Mouse (Mus musculus) midbrain, embryonic 10.5 days (tissue): ENCODE measurements at regions not wholly inside any gene's neighbourhood (a gene's known extent, or its start where the extent isn't known, plus 50 kb on each side); places are given as distances from the start of the nearest gene placed in this dataset.
A peak's percentile ranks its signal among the peaks of the same experiment; 100 is the strongest.

Experiments
- DNase-seq: peaks from one replicate; pipeline ENCODE4 v3.0.0-alpha.2; 2017; ENCODE audit warnings: low spot score
- H3K27ac ChIP-seq: fragments of 300-500 bp; sonication (generic); replicated peaks from 2 replicates; pipeline ENCODE4 v1.5.1; 2016; ENCODE audit warnings: mild to moderate bottlenecking
- H3K27me3 ChIP-seq: fragments of 300-500 bp; sonication (generic); 2 replicates; pipeline ENCODE4 v1.6.1; 2016; ENCODE audit warnings: low read depth, mild to moderate bottlenecking; ENCODE audit not compliant: poor library complexity, severe bottlenecking
- H3K36me3 ChIP-seq: fragments of 300-500 bp; sonication (generic); 2 replicates; pipeline ENCODE4 v1.6.1; 2016; ENCODE audit warnings: mild to moderate bottlenecking, moderate library complexity
- H3K4me1 ChIP-seq: fragments of 300-500 bp; sonication (generic); 2 replicates; pipeline ENCODE4 v1.6.1; 2016
- H3K4me3 ChIP-seq: fragments of 300-500 bp; sonication (generic); 2 replicates; pipeline ENCODE4 v1.5.1; 2016; ENCODE audit warnings: mild to moderate bottlenecking, moderate library complexity
- H3K9me3 ChIP-seq: fragments of 300-500 bp; sonication (generic); replicated peaks from 2 replicates; pipeline ENCODE4 v1.6.1; 2016; ENCODE audit warnings: mild to moderate bottlenecking
- WGBS: fragments of 180-500 bp; shearing (Covaris S2); methylation state at CpG from one replicate; pipeline ENCODE4 v1.1.7; 2016; 5-methylcytosine and 5-hydroxymethylcytosine counted together

- H3K4me1 ChIP-seq, result no peaks in the 10 kb centered on the region
- 78% methylated on average over 5 of the region's 5 CpGs for WGBS
- DNase-seq, result no peak
These were observed 245.1 kb downstream of the Rps24 start for GRCm38 (mm10) chr14:24731872-24732525.

GRCm38 (mm10) chr14:24733326-24733725 is 246.4 kb downstream of the Rps24 start:
- H3K36me3 ChIP-seq, result no peaks in the 10 kb centered on the region
- H3K27me3 ChIP-seq, result no peaks in the 10 kb centered on the region
- no peak overlapping the region for H3K27ac ChIP-seq
- peaks cover under 1% of the 10 kb centered on the region; the same call in 1 of the 2 replicates for H3K4me1 ChIP-seq
- WGBS, result 88% methylated on average over 7 of the region's 7 CpGs
- no peaks in the 10 kb centered on the region for H3K9me3 ChIP-seq
- DNase-seq, result no peak
- no peak overlapping the region for H3K4me3 ChIP-seq

More at GRCm38 (mm10) chr14:24731872-24732525, 245.1 kb downstream of the Rps24 start:
- Histone ChIP-seq H3K27ac (no peak overlapping the region), H3K27me3 (no peaks in the 10 kb centered on the region), H3K4me3 (no peak overlapping the region), H3K9me3 (no peaks in the 10 kb centered on the region), H3K36me3 (no peaks in the 10 kb centered on the region)

GRCm38 (mm10) chr14:24738869-24739268 is 251.9 kb downstream of the Rps24 start:
- Histone ChIP-seq H3K27me3 (no peaks in the 10 kb centered on the region), H3K4me3 (no peak overlapping the region), H3K36me3 (no peaks in the 10 kb centered on the region), H3K4me1 (peaks cover 10% of the 10 kb centered on the region), H3K9me3 (no peaks in the 10 kb centered on the region), H3K27ac (peak overlapping the region; percentile 64)
- DNase-seq, result no peak

- H3K4me1 ChIP-seq, result peaks cover 17% of the 10 kb centered on the region
- no peak for DNase-seq
- H3K36me3 ChIP-seq, result no peaks in the 10 kb centered on the region
- no peaks in the 10 kb centered on the region for H3K27me3 ChIP-seq
- H3K4me3 ChIP-seq, result no peak overlapping the region
- no peaks in the 10 kb centered on the region for H3K9me3 ChIP-seq
- WGBS, result 74% methylated on average over 2 of the region's 2 CpGs
- H3K27ac ChIP-seq, result no peak overlapping the region
These were observed 257.5 kb downstream of the Rps24 start for GRCm38 (mm10) chr14:24744451-24744850.

- no peaks in the 10 kb centered on the region for H3K27me3 ChIP-seq
- H3K27ac ChIP-seq, result no peak overlapping the region
- no peaks in the 10 kb centered on the region for H3K36me3 ChIP-seq
- H3K9me3 ChIP-seq, result no peaks in the 10 kb centered on the region
- no peak for DNase-seq
- WGBS, result 73% methylated on average over 3 of the region's 3 CpGs
- H3K4me1 ChIP-seq, result peaks cover 17% of the 10 kb centered on the region
- no peak overlapping the region for H3K4me3 ChIP-seq
These were observed 258.8 kb downstream of the Rps24 start for GRCm38 (mm10) chr14:24745730-24746129.

- WGBS, result 71% methylated on average over 4 of the region's 4 CpGs
- Histone ChIP-seq H3K4me3 (no peak overlapping the region), H3K9me3 (no peaks in the 10 kb centered on the region), H3K27ac (peak overlapping the region; percentile 7; the same call in 1 of the 2 replicates), H3K27me3 (no peaks in the 10 kb centered on the region), H3K4me1 (peaks cover 17% of the 10 kb centered on the region), H3K36me3 (no peaks in the 10 kb centered on the region)
- no peak for DNase-seq
These were observed 260.5 kb downstream of the Rps24 start for GRCm38 (mm10) chr14:24747471-24747795.

- Histone ChIP-seq H3K27me3 (no peaks in the 10 kb centered on the region), H3K4me1 (peaks cover 19% of the 10 kb centered on the region), H3K9me3 (no peaks in the 10 kb centered on the region), H3K36me3 (no peaks in the 10 kb centered on the region), H3K27ac (peak overlapping the region; percentile 7; the same call in 1 of the 2 replicates), H3K4me3 (no peak overlapping the region)
- no peak for DNase-seq
- 73% methylated on average over 7 of the region's 7 CpGs for WGBS
These were observed 261.0 kb downstream of the Rps24 start for GRCm38 (mm10) chr14:24747796-24748496.

GRCm38 (mm10) chr14:24748497-24748862 is 261.6 kb downstream of the Rps24 start:
- H3K27me3 ChIP-seq, result no peaks in the 10 kb centered on the region
- 0 out of 2 replicates have a peak overlapping the region, but pooled peaks have one; percentile 28 for H3K27ac ChIP-seq
- no peak for DNase-seq
- peaks cover 19% of the 10 kb centered on the region for H3K4me1 ChIP-seq
- 92% methylated on average over 2 of the region's 2 CpGs for WGBS
- no peaks in the 10 kb centered on the region for H3K9me3 ChIP-seq
- no peaks in the 10 kb centered on the region for H3K36me3 ChIP-seq
- H3K4me3 ChIP-seq, result no peak overlapping the region

GRCm38 (mm10) chr14:24749313-24749712 is 262.4 kb downstream of the Rps24 start:
- WGBS, result 83% methylated on average over 9 of the region's 9 CpGs
- Histone ChIP-seq H3K4me1 (peaks cover 17% of the 10 kb centered on the region), H3K4me3 (no peak overlapping the region), H3K9me3 (no peaks in the 10 kb centered on the region), H3K36me3 (no peaks in the 10 kb centered on the region), H3K27ac (no peak overlapping the region), H3K27me3 (no peaks in the 10 kb centered on the region)
- no peak for DNase-seq

GRCm38 (mm10) chr14:24751227-24751626 is 264.3 kb downstream of the Rps24 start:
- peaks cover 15% of the 10 kb centered on the region for H3K4me1 ChIP-seq
- H3K27ac ChIP-seq, result 0 out of 2 replicates have a peak overlapping the region, but pooled peaks have one; percentile 17
- no peak overlapping the region for H3K4me3 ChIP-seq
- DNase-seq, result no peak
- no peaks in the 10 kb centered on the region for H3K27me3 ChIP-seq
- 95% methylated on average over 8 of the region's 8 CpGs for WGBS
- no peaks in the 10 kb centered on the region for H3K9me3 ChIP-seq
- H3K36me3 ChIP-seq, result no peaks in the 10 kb centered on the region

GRCm38 (mm10) chr14:24754753-24755152 is 267.8 kb downstream of the Rps24 start:
- Histone ChIP-seq H3K4me3 (no peak overlapping the region), H3K9me3 (no peaks in the 10 kb centered on the region), H3K27me3 (no peaks in the 10 kb centered on the region; the same call in 1 of the 2 replicates), H3K4me1 (peaks cover 25% of the 10 kb centered on the region), H3K27ac (no peak overlapping the region), H3K36me3 (no peaks in the 10 kb centered on the region)
- 51% methylated on average over 1 of the region's 1 CpGs for WGBS
- no peak for DNase-seq

GRCm38 (mm10) chr14:24755426-24756117 is 268.6 kb downstream of the Rps24 start:
- Histone ChIP-seq H3K4me3 (no peak overlapping the region), H3K4me1 (peaks cover 33% of the 10 kb centered on the region), H3K27me3 (no peaks in the 10 kb centered on the region; the same call in 1 of the 2 replicates), H3K27ac (0 out of 2 replicates have a peak overlapping the region, but pooled peaks have one; percentile 38), H3K9me3 (no peaks in the 10 kb centered on the region), H3K36me3 (no peaks in the 10 kb centered on the region)
- WGBS, result 93% methylated on average over 12 of the region's 12 CpGs
- no peak for DNase-seq

- 100% methylated on average over 1 of the region's 1 CpGs for WGBS
These were observed 270.4 kb downstream of the Rps24 start for GRCm38 (mm10) chr14:24757302-24757701.

More at GRCm38 (mm10) chr14:24757302-24757701, 270.4 kb downstream of the Rps24 start:
- Histone ChIP-seq H3K9me3 (no peaks in the 10 kb centered on the region), H3K36me3 (no peaks in the 10 kb centered on the region), H3K4me3 (no peak overlapping the region), H3K4me1 (peaks cover 50% of the 10 kb centered on the region), H3K27me3 (no peaks in the 10 kb centered on the region; the same call in 1 of the 2 replicates), H3K27ac (peak overlapping the region; percentile 58)
- no peak for DNase-seq
